Mouse (Mus musculus) hindbrain, postnatal 0 days (tissue): Measurements from ENCODE around the gene Leap2. TPM values are rescaled to one million over a fixed set of nuclear protein-coding genes. Genes with fewer than 3 reads are reported as not detected.
"Not testable (repeated sequence)": the region's sequence is repeated elsewhere in the genome, so short reads cannot be mapped to it uniquely, and the experiment has no call there.

Experiments
- ATAC-seq: fragments of 200-750 bp; cut with Nextera tagmentation; 2 replicates; pipeline ENCODE4 v1.8.0; 2017; ENCODE audit warnings: mild to moderate bottlenecking, moderate TSS enrichment, moderate library complexity
- DNase-seq: peaks from one replicate; pipeline ENCODE4 v3.0.0-alpha.2; 2015; ENCODE audit warnings: low spot score
- H3K27ac ChIP-seq: fragments of 300-500 bp; sonication (generic); 2 replicates; pipeline ENCODE4 v1.5.1; 2014; ENCODE audit warnings: mild to moderate bottlenecking
- H3K27me3 ChIP-seq: fragments of 300-500 bp; sonication (generic); 2 replicates; pipeline ENCODE4 v1.6.1; 2014; ENCODE audit warnings: low read length, mixed read lengths; ENCODE audit not compliant: insufficient read depth
- H3K36me3 ChIP-seq: fragments of 300-500 bp; sonication (generic); 2 replicates; pipeline ENCODE4 v1.6.1; 2014; ENCODE audit warnings: low read length, mixed read lengths; ENCODE audit not compliant: insufficient read depth
- H3K4me1 ChIP-seq: fragments of 300-500 bp; sonication (generic); 2 replicates; pipeline ENCODE4 v1.6.1; 2014; ENCODE audit warnings: antibody characterized with exemption, low read length, mixed read lengths; ENCODE audit not compliant: insufficient read depth
- H3K4me2 ChIP-seq: fragments of 300-500 bp; sonication (generic); 2 replicates; pipeline ENCODE4 v1.6.1; 2014; ENCODE audit warnings: low read depth, mild to moderate bottlenecking, low read length, moderate library complexity, mixed read lengths
- H3K4me3 ChIP-seq: fragments of 300-500 bp; sonication (generic); 2 replicates; pipeline ENCODE4 v1.5.1; 2014; ENCODE audit warnings: low read length
- H3K9ac ChIP-seq: fragments of 300-500 bp; sonication (generic); replicated peaks from 2 replicates; pipeline ENCODE4 v1.6.1; 2014; ENCODE audit warnings: mild to moderate bottlenecking, low read length, moderate library complexity, mixed read lengths
- H3K9me3 ChIP-seq: fragments of 300-500 bp; sonication (generic); 2 replicates; pipeline ENCODE4 v1.6.1; 2016; ENCODE audit warnings: low read length, mixed read lengths
- CTCF ChIP-seq: IDR thresholded peaks from 2 replicates; pipeline ENCODE4 v1.5.1; 2016; ENCODE audit warnings: antibody characterized with exemption, control low read depth, low read depth
- WGBS: fragments of 180-500 bp; shearing (Covaris S2); extraction: QIAGEN DNeasy Blood & Tissue Kit; methylation state at CpG from one replicate; pipeline ENCODE4 v1.1.7; 2014; 5-methylcytosine and 5-hydroxymethylcytosine counted together
- polyA plus RNA-seq: library from polyadenylated mRNA; unstranded; fragments of >200 nt; fragmentation: Nextera tagmentation; extraction: Ambion mirVana; gene quantifications from 2 replicates; pipeline ENCODE4 v1.2.1, GENCODE M21; 2015
- total RNA-seq: library from RNA; depleted of rRNA; stranded (reverse); fragments of >200 nt; gene quantifications from 2 replicates; pipeline ENCODE4 v1.2.3, GENCODE M21; 2014

The Leap2 gene
- total and polyA plus RNA-seq, 2 experiments from 2014 or later = not detected

GRCm38 (mm10) chr11:53430670-53431346 is 7.8 kb upstream of the Leap2 start, which contains the start of the genes Uqcrq and Gdf9:
Uqcrq (minus strand) TSS chr11:53430831.
Gdf9 (plus strand) TSS chr11:53431023.
- Histone ChIP-seq H3K27ac (peak within 1 kb of the TSS; percentile 88), H3K4me2 (peak within 1 kb of the TSS; percentile 83), H3K4me3 (peak within 1 kb of the TSS; percentile 94), H3K4me1 (peaks cover 11% of the 10 kb centered on the region), H3K27me3 (no peaks in the 10 kb centered on the region), H3K9me3 (no peaks in the 10 kb centered on the region), H3K36me3 (peaks cover 16% of the 10 kb centered on the region; the same call in 1 of the 2 replicates), H3K9ac (peak within 1 kb of the TSS; percentile 83)
- WGBS = under 1% methylated on average over 44 of the region's 44 CpGs
- ATAC-seq (peak; percentile 97), DNase-seq (peak; percentile 100)
- no peak; the same call in 1 of the 2 replicates for TF ChIP-seq CTCF

GRCm38 (mm10) chr11:53430300-53430669 is 7.3 kb upstream of the Leap2 start:
- under 1% methylated on average over 34 of the region's 34 CpGs for WGBS
- ATAC-seq (peak; percentile 67), DNase-seq (no peak)
- Histone ChIP-seq H3K4me3 (peak overlapping the region; percentile 94), H3K4me1 (peaks cover 11% of the 10 kb centered on the region), H3K27me3 (no peaks in the 10 kb centered on the region), H3K4me2 (peak overlapping the region; percentile 83), H3K9ac (peak overlapping the region; percentile 83), H3K9me3 (no peaks in the 10 kb centered on the region), H3K36me3 (peaks cover 16% of the 10 kb centered on the region; the same call in 1 of the 2 replicates), H3K27ac (peak overlapping the region; percentile 88)
- no peak for TF ChIP-seq CTCF

GRCm38 (mm10) chr11:53429182-53429581 is 6.2 kb upstream of the Leap2 start:
- TF ChIP-seq CTCF = no peak
- Histone ChIP-seq H3K27ac (no peak overlapping the region), H3K4me1 (peaks cover 11% of the 10 kb centered on the region), H3K9me3 (no peaks in the 10 kb centered on the region), H3K9ac (peak overlapping the region; percentile 83; the same call in 1 of the 2 replicates), H3K4me3 (no peak overlapping the region), H3K4me2 (no peak overlapping the region), H3K36me3 (peaks cover 16% of the 10 kb centered on the region; the same call in 1 of the 2 replicates), H3K27me3 (no peaks in the 10 kb centered on the region)
- DNase-seq (no peak), ATAC-seq (no peak)

- Histone ChIP-seq H3K27ac (no peak overlapping the region), H3K27me3 (no peaks in the 10 kb centered on the region), H3K4me2 (no peak overlapping the region), H3K9ac (no peak overlapping the region), H3K9me3 (no peaks in the 10 kb centered on the region), H3K4me1 (peaks cover 11% of the 10 kb centered on the region), H3K4me3 (no peak overlapping the region), H3K36me3 (peaks cover 16% of the 10 kb centered on the region; the same call in 1 of the 2 replicates)
- WGBS = 96% methylated on average over 5 of the region's 5 CpGs
- ATAC-seq (no peak), DNase-seq (no peak)
- TF ChIP-seq CTCF = no peak
Measured at GRCm38 (mm10) chr11:53428716-53429057, 5.7 kb upstream of the Leap2 start.

- no peak for TF ChIP-seq CTCF
- DNase-seq = no peak
- H3K4me1 ChIP-seq = peaks cover 11% of the 10 kb centered on the region
Measured at GRCm38 (mm10) chr11:53427993-53428715, 5.2 kb upstream of the Leap2 start.

GRCm38 (mm10) chr11:53426914-53427313 is 3.9 kb upstream of the Leap2 start:
- H3K4me3 ChIP-seq, ATAC-seq, H3K27ac ChIP-seq, DNase-seq, H3K4me2 ChIP-seq, H3K9ac ChIP-seq, H3K27me3 ChIP-seq, H3K9me3 ChIP-seq: not testable (repeated sequence)
- WGBS = 89% methylated on average over 3 of the region's 3 CpGs
- peaks cover 11% of the 10 kb centered on the region for H3K4me1 ChIP-seq
- H3K36me3 ChIP-seq = peaks cover 16% of the 10 kb centered on the region; the same call in 1 of the 2 replicates

More at GRCm38 (mm10) chr11:53427993-53428715, 5.2 kb upstream of the Leap2 start:
- Histone ChIP-seq H3K27ac (no peak overlapping the region), H3K4me3 (no peak overlapping the region), H3K4me2 (no peak overlapping the region), H3K27me3 (no peaks in the 10 kb centered on the region), H3K9me3 (no peaks in the 10 kb centered on the region), H3K9ac (no peak overlapping the region), H3K36me3 (peaks cover 16% of the 10 kb centered on the region; the same call in 1 of the 2 replicates)
- no peak for ATAC-seq
- WGBS = 93% methylated on average over 3 of the region's 3 CpGs
